Mouse (Mus musculus) liver, postnatal 0 days (tissue): ENCODE data around the gene Cd69.

Experiments
- CTCF ChIP-seq: sonication (generic); IDR thresholded peaks from 2 replicates; pipeline ENCODE4 v1.5.1; 2016; ENCODE audit warnings: antibody characterized with exemption, low read depth
- EP300 ChIP-seq: IDR thresholded peaks from 2 replicates; pipeline ENCODE4 v1.6.1; 2016; ENCODE audit warnings: antibody characterized with exemption, low read depth, mild to moderate bottlenecking

GRCm38 (mm10) chr6:129219897-129220517 is 55.2 kb downstream of the Cd69 start:
- TF ChIP-seq CTCF = no peak
- peak; percentile 51 for TF ChIP-seq EP300
